Mouse (Mus musculus): Measurements from ENCODE around the gene Agmat. TPM values are rescaled to one million over a fixed set of nuclear protein-coding genes. Genes with fewer than 3 reads are reported as not detected.

The Agmat gene
- polyA plus RNA-seq, 1 experiment from 2014 or later = 1.4 TPM

DNA sequence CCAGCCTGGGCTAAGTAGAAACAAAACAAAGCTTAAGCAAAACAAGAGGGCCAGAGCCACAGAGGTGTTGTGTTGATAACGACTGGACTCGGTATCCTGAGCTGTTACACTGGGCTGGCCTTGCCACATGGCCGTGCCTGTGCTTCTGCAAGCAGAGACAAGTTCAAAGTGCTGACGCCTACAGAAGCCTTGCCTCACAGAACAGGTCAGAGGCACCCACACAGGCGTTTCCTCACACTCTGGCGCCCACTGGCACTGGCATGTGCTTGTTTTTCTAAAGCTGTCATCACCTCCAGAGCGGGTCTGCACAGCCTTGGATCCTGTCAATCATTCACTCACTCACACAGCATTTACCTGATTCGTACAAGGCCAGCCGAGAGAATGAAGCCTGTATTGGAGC, 4.6 kb upstream of the Agmat start:
- 30% methylated on average over 9 of the region's 9 CpGs for WGBS
- Histone ChIP-seq H3K27me3 (ENCODE audit: insufficient read depth, low read length) (no peaks in the 10 kb centered on the region), H3K4me2 (ENCODE audit: low read length) (no peak overlapping the region), H3K36me3 (ENCODE audit: insufficient read depth, low read length) (no peaks in the 10 kb centered on the region), H3K9ac (ENCODE audit: low read depth, low read length) (no peak overlapping the region), H3K9me3 (replicated peaks; ENCODE audit: low read length) (no peaks in the 10 kb centered on the region), H3K4me1 (replicated peaks; ENCODE audit: insufficient read depth, low read length) (0 out of 2 replicates have a peak, but pooled peaks cover 2% of the 10 kb centered on the region), H3K4me3 (replicated peaks; ENCODE audit: low read depth, low read length) (no peak overlapping the region), H3K27ac (peak overlapping the region; percentile 75; the same call in 1 of the 2 replicates)
- DNase-seq (ENCODE audit: low spot score) (peak; percentile 49), ATAC-seq (replicated peaks; ENCODE audit: low FRiP score, low read depth) (peak; percentile 96)
- no peak for TF ChIP-seq CTCF (IDR thresholded peaks at IDR 0.05; ENCODE audit: low read depth)

DNA sequence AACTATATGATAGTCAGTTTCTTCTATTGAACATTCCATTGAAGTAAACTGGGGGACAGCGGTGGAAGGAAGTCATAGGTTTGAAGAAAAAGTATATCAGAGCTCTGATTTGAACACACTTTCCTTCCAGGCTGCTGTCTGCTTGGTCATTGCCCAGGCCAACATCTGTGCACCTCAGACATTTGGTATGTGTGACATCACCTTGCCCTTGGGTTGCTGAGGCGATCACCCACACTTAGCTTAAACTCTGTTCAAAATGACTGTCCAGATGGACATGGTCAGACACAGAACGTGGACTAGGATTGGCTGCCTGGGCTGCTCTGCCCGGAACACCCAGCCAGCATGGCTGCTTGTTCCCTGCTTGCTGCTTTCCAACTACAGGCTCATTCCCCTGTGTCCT, 4.1 kb upstream of the Agmat start:
- Histone ChIP-seq H3K9me3 (replicated peaks; ENCODE audit: low read length) (no peaks in the 10 kb centered on the region), H3K36me3 (ENCODE audit: insufficient read depth, low read length) (no peaks in the 10 kb centered on the region), H3K9ac (ENCODE audit: low read depth, low read length) (no peak overlapping the region), H3K4me3 (replicated peaks; ENCODE audit: low read depth, low read length) (no peak overlapping the region), H3K4me2 (ENCODE audit: low read length) (no peak overlapping the region), H3K27ac (peak overlapping the region; percentile 75), H3K4me1 (replicated peaks; ENCODE audit: insufficient read depth, low read length) (0 out of 2 replicates have a peak, but pooled peaks cover 4% of the 10 kb centered on the region), H3K27me3 (ENCODE audit: insufficient read depth, low read length) (no peaks in the 10 kb centered on the region)
- 88% methylated on average over 4 of the region's 4 CpGs for WGBS
- no peak for TF ChIP-seq CTCF (IDR thresholded peaks at IDR 0.05; ENCODE audit: low read depth)
- DNase-seq (ENCODE audit: low spot score) = no peak
- no peak for ATAC-seq (replicated peaks; ENCODE audit: low FRiP score, low read depth)

GRCm38 (mm10) chr4:141749557-141749956, 3.1 kb downstream of the Agmat start:
- no peak for DNase-seq (ENCODE audit: low spot score)
- Histone ChIP-seq H3K4me2 (ENCODE audit: low read length) (no peak overlapping the region), H3K27me3 (ENCODE audit: insufficient read depth, low read length) (no peaks in the 10 kb centered on the region), H3K9me3 (replicated peaks; ENCODE audit: low read length) (no peaks in the 10 kb centered on the region), H3K27ac (no peak overlapping the region), H3K9ac (ENCODE audit: low read depth, low read length) (no peak overlapping the region), H3K4me1 (replicated peaks; ENCODE audit: insufficient read depth, low read length) (0 out of 2 replicates have a peak, but pooled peaks cover 4% of the 10 kb centered on the region), H3K4me3 (replicated peaks; ENCODE audit: low read depth, low read length) (no peak overlapping the region), H3K36me3 (ENCODE audit: insufficient read depth, low read length) (no peaks in the 10 kb centered on the region)
- 36% methylated on average over 11 of the region's 11 CpGs for WGBS
- no peak for ATAC-seq (replicated peaks; ENCODE audit: low FRiP score, low read depth)
- TF ChIP-seq CTCF (IDR thresholded peaks at IDR 0.05; ENCODE audit: low read depth) = no peak

DNA sequence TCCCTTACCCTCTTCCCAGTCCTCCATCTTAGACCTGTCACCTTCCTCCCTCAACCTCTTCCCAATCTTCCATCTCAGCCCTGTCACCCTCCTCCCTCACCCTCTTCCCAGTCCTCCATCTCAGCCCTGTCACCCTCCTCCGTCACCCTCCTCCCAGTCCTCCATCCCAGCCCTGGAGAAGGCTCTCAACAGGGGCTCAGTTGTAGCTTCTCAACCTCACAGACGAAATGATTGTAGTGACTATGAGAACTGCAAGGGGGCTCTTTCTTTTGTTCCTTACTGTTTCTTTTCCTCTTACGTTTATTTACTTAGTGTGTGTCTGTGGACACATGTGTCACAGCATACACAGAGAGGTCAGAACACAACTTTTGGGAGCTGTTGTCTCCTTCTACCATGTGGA, 4.4 kb downstream of the Agmat start:
- 70% methylated on average over 3 of the region's 3 CpGs for WGBS
- Histone ChIP-seq H3K4me3 (replicated peaks; ENCODE audit: low read depth, low read length) (no peak overlapping the region), H3K9ac (ENCODE audit: low read depth, low read length) (no peak overlapping the region), H3K27ac (no peak overlapping the region), H3K27me3 (ENCODE audit: insufficient read depth, low read length) (no peaks in the 10 kb centered on the region), H3K4me1 (replicated peaks; ENCODE audit: insufficient read depth, low read length) (0 out of 2 replicates have a peak, but pooled peaks cover 4% of the 10 kb centered on the region), H3K36me3 (ENCODE audit: insufficient read depth, low read length) (no peaks in the 10 kb centered on the region), H3K4me2 (ENCODE audit: low read length) (no peak overlapping the region), H3K9me3 (replicated peaks; ENCODE audit: low read length) (no peaks in the 10 kb centered on the region)
- no peak for TF ChIP-seq CTCF (IDR thresholded peaks at IDR 0.05; ENCODE audit: low read depth)
- DNase-seq (ENCODE audit: low spot score) = no peak
- ATAC-seq (replicated peaks; ENCODE audit: low FRiP score, low read depth) = no peak

DNA sequence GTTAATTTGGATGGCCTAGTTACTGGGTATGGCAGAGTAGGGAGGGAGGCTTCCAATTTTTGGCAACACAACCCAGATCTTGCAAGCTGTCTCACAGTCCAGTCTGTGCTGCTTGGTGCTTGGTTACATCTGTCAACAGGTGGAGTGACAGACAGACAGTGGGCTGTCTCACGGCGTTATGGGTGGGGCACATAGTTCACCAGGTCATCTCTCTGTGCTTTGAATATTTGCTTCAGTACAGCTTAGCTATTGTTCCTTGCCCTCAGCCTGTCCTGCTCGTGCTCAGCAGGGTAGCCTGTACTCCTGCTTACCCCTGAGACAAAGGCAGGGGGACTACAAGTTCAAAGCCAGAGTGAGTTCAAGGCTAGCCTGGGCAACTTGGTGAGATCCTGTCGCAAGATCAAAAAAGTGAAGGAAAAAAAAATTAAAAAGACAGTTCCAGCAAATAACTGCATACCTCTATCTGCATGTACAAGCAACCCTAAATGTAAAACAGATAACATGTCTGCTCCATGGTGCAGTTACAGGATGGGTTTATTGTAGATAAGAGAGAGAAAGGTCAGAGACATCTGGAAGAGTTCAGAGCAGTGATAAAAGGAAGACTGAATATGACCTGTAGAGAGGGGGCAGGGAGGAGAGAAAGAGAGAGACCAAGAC, 5.1 kb downstream of the Agmat start:
- H3K9me3 ChIP-seq (replicated peaks; ENCODE audit: low read length) = no peaks in the 10 kb centered on the region
- H3K9ac ChIP-seq (ENCODE audit: low read depth, low read length) = no peak overlapping the region
- no peaks in the 10 kb centered on the region for H3K27me3 ChIP-seq (ENCODE audit: insufficient read depth, low read length)
- WGBS = 51% methylated on average over 4 of the region's 4 CpGs
- no peak overlapping the region for H3K4me2 ChIP-seq (ENCODE audit: low read length)
- H3K4me3 ChIP-seq (replicated peaks; ENCODE audit: low read depth, low read length) = no peak overlapping the region
- H3K36me3 ChIP-seq (ENCODE audit: insufficient read depth, low read length) = no peaks in the 10 kb centered on the region
- ATAC-seq (replicated peaks; ENCODE audit: low FRiP score, low read depth) (no peak), DNase-seq (ENCODE audit: low spot score) (no peak)
- H3K27ac ChIP-seq = no peak overlapping the region
- H3K4me1 ChIP-seq (replicated peaks; ENCODE audit: insufficient read depth, low read length) = 0 out of 2 replicates have a peak, but pooled peaks cover 4% of the 10 kb centered on the region
- no peak for TF ChIP-seq CTCF (IDR thresholded peaks at IDR 0.05; ENCODE audit: low read depth)

- peak; percentile 44 for DNase-seq (ENCODE audit: low spot score)
- H3K27ac ChIP-seq = no peak overlapping the region
- WGBS = 9% methylated on average over 4 of the region's 4 CpGs
- H3K27me3 ChIP-seq (ENCODE audit: insufficient read depth, low read length) = no peaks in the 10 kb centered on the region
- no peak overlapping the region for H3K4me3 ChIP-seq (replicated peaks; ENCODE audit: low read depth, low read length)
- no peak overlapping the region for H3K4me2 ChIP-seq (ENCODE audit: low read length)
- no peak for TF ChIP-seq CTCF (IDR thresholded peaks at IDR 0.05; ENCODE audit: low read depth)
- no peaks in the 10 kb centered on the region for H3K36me3 ChIP-seq (ENCODE audit: insufficient read depth, low read length)
- 0 out of 2 replicates have a peak, but pooled peaks cover under 1% of the 10 kb centered on the region for H3K4me1 ChIP-seq (replicated peaks; ENCODE audit: insufficient read depth, low read length)
- H3K9ac ChIP-seq (ENCODE audit: low read depth, low read length) = no peak overlapping the region
- no peak for ATAC-seq (replicated peaks; ENCODE audit: low FRiP score, low read depth)
- no peaks in the 10 kb centered on the region for H3K9me3 ChIP-seq (replicated peaks; ENCODE audit: low read length)
Observed at GRCm38 (mm10) chr4:141752076-141752421, 5.6 kb downstream of the Agmat start.
